Mouse (Mus musculus) forebrain, embryonic 12.5 days (tissue): ENCODE results near the gene Prss12. TPM values are rescaled to one million over a fixed set of nuclear protein-coding genes. Genes with fewer than 3 reads are reported as not detected.

Experiments
- polyA plus RNA-seq: library from polyadenylated mRNA; unstranded; fragments of >200 nt; fragmentation: Nextera tagmentation; extraction: Ambion mirVana; gene quantifications from 2 replicates; pipeline ENCODE4 v1.2.1, GENCODE M21; 2016

Prss12 gene
- polyA plus RNA-seq, 1 experiment from 2014 or later = 3.1 TPM

Other genes starting within 250 kb of the Prss12 start
- gene Synpo2, start 210.8 kb upstream of the Prss12 start, polyA plus RNA-seq = 1.6 and 2.8 TPM in 2 replicates
- 13.2 and 16.9 TPM in 2 replicates for gene Sec24d, start 179.5 kb upstream of the Prss12 start, polyA plus RNA-seq
- gene Mettl14, start 60.8 kb upstream of the Prss12 start, polyA plus RNA-seq = 38.1 and 40.7 TPM in 2 replicates
- gene Ndst3, start 243.9 kb downstream of the Prss12 start, polyA plus RNA-seq = 6.7 and 8.8 TPM in 2 replicates